Mouse (Mus musculus) midbrain, embryonic 14.5 days (tissue): ENCODE results near the gene Gjd3. TPM values are rescaled to one million over a fixed set of nuclear protein-coding genes. Genes with fewer than 3 reads are reported as not detected.

Experiments
- ATAC-seq: fragments of 200-750 bp; cut with Nextera tagmentation; 2 replicates; pipeline ENCODE4 v1.8.0; 2017; ENCODE audit warnings: moderate number of reproducible peaks, moderate library complexity; ENCODE audit not compliant: low FRiP score, low TSS enrichment
- DNase-seq: peaks from one replicate; pipeline ENCODE4 v3.0.0-alpha.2; 2015
- H3K27ac ChIP-seq: fragments of 300-500 bp; sonication (generic); replicated peaks from 2 replicates; pipeline ENCODE4 v1.5.1; 2014; ENCODE audit warnings: mild to moderate bottlenecking, low read depth, low read length, moderate library complexity
- H3K27me3 ChIP-seq: fragments of 300-500 bp; sonication (generic); 2 replicates; pipeline ENCODE4 v1.6.1; 2014; ENCODE audit warnings: low read length, control low read depth, mixed read lengths; ENCODE audit not compliant: control insufficient read depth, insufficient read depth
- H3K36me3 ChIP-seq: fragments of 300-500 bp; sonication (generic); 2 replicates; pipeline ENCODE4 v1.6.1; 2014; ENCODE audit warnings: low read length, control low read depth; ENCODE audit not compliant: control insufficient read depth, insufficient read depth
- H3K4me1 ChIP-seq: fragments of 300-500 bp; sonication (generic); 2 replicates; pipeline ENCODE4 v1.6.1; 2014; ENCODE audit warnings: mild to moderate bottlenecking, antibody characterized with exemption, low read length, control low read depth; ENCODE audit not compliant: control insufficient read depth, insufficient read depth
- H3K4me2 ChIP-seq: fragments of 300-500 bp; sonication (generic); 2 replicates; pipeline ENCODE4 v1.6.1; 2014; ENCODE audit warnings: mild to moderate bottlenecking, low read length, moderate library complexity
- H3K4me3 ChIP-seq: fragments of 300-500 bp; sonication (generic); replicated peaks from 2 replicates; pipeline ENCODE4 v1.5.1; 2014; ENCODE audit warnings: low read depth, low read length
- H3K9ac ChIP-seq: fragments of 300-500 bp; sonication (generic); replicated peaks from 2 replicates; pipeline ENCODE4 v1.6.1; 2014; ENCODE audit warnings: mild to moderate bottlenecking, low read length, moderate library complexity
- H3K9me3 ChIP-seq: fragments of 300-500 bp; sonication (generic); 2 replicates; pipeline ENCODE4 v1.6.1; 2016; ENCODE audit warnings: low read length, control low read depth, mixed read lengths; ENCODE audit not compliant: control insufficient read depth
- WGBS: fragments of 180-500 bp; shearing (Covaris S2); extraction: QIAGEN DNeasy Blood & Tissue Kit; methylation state at CpG from one replicate; pipeline ENCODE4 v1.1.7; 2014; 5-methylcytosine and 5-hydroxymethylcytosine counted together
- polyA plus RNA-seq: library from polyadenylated mRNA; unstranded; fragments of >200 nt; fragmentation: Nextera tagmentation; extraction: Ambion mirVana; gene quantifications from 2 replicates; pipeline ENCODE4 v1.2.1, GENCODE M21; 2014

The Gjd3 gene
- polyA plus RNA-seq, 1 experiment from 2014 or later: 0.70 TPM

DNA sequence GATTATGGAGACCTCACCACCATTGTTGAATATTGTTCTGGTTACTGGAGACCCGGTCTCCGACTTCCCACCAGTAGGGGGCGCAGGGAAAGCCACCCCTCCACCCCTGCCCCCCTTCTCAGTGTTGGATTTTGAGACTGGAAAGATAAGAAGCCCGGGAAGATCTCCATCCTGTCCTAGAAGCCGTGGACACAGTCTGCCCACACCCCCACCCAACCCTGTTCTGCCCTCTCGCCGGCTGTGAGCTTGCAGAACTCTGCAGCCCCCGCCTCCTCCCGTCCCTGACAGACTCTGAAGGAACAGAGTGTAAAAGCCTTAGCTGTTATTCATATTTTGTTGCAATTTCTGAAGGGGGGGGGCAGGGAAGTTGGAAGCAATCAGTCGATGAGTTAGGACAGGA lies 28.4 kb downstream of the Gjd3 start:
- DNase-seq (peak; percentile 84), ATAC-seq (peak; percentile 34; the same call in 1 of the 2 replicates)
- no peak overlapping the region for H3K4me2 ChIP-seq
- H3K27me3 ChIP-seq: no peaks in the 10 kb centered on the region
- peaks cover 32% of the 10 kb centered on the region for H3K4me1 ChIP-seq
- H3K4me3 ChIP-seq: no peak overlapping the region
- no peaks in the 10 kb centered on the region for H3K9me3 ChIP-seq
- no peak overlapping the region for H3K9ac ChIP-seq
- H3K36me3 ChIP-seq: no peaks in the 10 kb centered on the region
- peak overlapping the region; percentile 50; the same call in 1 of the 2 replicates for H3K27ac ChIP-seq
- 5% methylated on average over 10 of the region's 10 CpGs for WGBS

DNA sequence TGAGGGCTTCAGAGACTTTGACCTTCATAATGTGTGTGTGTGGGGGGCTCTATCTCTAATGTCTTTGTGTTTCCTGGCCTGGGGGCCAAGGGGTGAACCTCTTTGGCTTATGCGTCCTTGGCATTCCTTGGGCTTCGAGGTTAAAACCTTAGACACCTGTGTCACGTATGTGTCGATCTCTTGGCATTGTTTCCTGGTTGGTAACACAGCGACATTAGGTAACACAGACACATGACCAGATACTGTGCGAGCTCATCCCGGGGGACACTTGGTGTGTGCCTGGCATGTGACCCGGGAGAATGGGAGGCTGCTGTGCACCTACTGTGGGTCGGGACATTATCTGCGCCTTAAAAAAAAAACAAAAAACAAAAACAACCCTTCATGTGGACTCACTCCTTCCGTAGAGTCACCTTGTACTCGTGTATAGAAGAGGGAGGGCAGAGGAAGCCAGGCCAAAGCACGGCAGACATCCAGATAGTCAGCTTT lies 28.9 kb downstream of the Gjd3 start:
- H3K9ac ChIP-seq: no peak overlapping the region
- H3K27me3 ChIP-seq: no peaks in the 10 kb centered on the region
- H3K9me3 ChIP-seq: no peaks in the 10 kb centered on the region
- no peak overlapping the region for H3K4me2 ChIP-seq
- 35% methylated on average over 13 of the region's 13 CpGs for WGBS
- DNase-seq (no peak), ATAC-seq (no peak)
- no peaks in the 10 kb centered on the region for H3K36me3 ChIP-seq
- H3K4me1 ChIP-seq: peaks cover 28% of the 10 kb centered on the region
- H3K27ac ChIP-seq: peak overlapping the region; percentile 50; the same call in 1 of the 2 replicates
- H3K4me3 ChIP-seq: no peak overlapping the region

DNA sequence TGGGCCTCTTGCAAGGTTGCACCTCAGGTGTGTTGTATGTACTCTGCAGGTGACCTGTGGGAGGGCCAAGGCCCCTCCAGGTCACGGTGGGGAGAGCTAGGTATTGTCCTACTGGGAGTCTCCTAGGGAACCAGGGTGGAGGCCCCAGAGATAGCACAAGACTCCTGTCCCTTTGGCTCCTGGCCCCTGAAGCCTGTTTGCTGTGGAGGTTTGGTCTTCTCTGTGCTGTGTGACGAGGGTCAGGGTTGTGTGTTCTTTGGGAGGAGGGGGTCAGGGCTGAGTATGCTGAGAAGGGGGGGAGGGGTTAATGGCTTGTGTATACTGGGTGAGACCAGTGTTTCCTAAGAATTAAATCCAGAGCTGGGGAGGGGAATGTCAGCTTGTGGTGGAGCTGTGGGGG lies 29.5 kb downstream of the Gjd3 start:
- H3K4me3 ChIP-seq: no peak overlapping the region
- WGBS: 14% methylated on average over 2 of the region's 2 CpGs
- DNase-seq (no peak), ATAC-seq (no peak)
- H3K9me3 ChIP-seq: no peaks in the 10 kb centered on the region
- no peak overlapping the region for H3K27ac ChIP-seq
- peaks cover 28% of the 10 kb centered on the region for H3K4me1 ChIP-seq
- no peaks in the 10 kb centered on the region for H3K27me3 ChIP-seq
- H3K9ac ChIP-seq: no peak overlapping the region
- H3K36me3 ChIP-seq: no peaks in the 10 kb centered on the region
- no peak overlapping the region for H3K4me2 ChIP-seq

DNA sequence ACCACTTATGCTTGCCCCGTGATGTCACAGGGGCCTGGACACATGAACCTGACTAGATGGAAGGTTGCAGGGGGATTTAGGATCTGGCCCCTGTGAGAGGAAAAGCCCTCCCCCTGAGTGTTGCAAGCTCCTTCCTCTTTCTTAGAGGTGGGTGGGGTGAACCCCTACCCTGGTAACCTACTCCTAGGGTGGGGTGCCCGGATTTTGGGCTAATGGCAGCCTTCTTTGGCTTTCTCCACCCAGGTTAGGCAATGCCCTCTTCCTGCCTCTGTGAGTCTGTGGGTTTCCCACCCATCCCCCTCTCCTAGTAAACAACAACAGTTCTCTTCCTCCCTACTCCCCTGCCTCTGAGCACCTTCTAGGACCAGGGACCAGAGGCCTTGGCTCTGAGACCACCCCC lies 30.1 kb downstream of the Gjd3 start:
- no peaks in the 10 kb centered on the region for H3K27me3 ChIP-seq
- H3K36me3 ChIP-seq: no peaks in the 10 kb centered on the region
- ATAC-seq (no peak), DNase-seq (no peak)
- H3K9me3 ChIP-seq: no peaks in the 10 kb centered on the region
- no peak overlapping the region for H3K27ac ChIP-seq
- H3K4me3 ChIP-seq: no peak overlapping the region
- peaks cover 28% of the 10 kb centered on the region for H3K4me1 ChIP-seq
- no peak overlapping the region for H3K4me2 ChIP-seq
- no peak overlapping the region for H3K9ac ChIP-seq
- 67% methylated on average over 2 of the region's 2 CpGs for WGBS

DNA sequence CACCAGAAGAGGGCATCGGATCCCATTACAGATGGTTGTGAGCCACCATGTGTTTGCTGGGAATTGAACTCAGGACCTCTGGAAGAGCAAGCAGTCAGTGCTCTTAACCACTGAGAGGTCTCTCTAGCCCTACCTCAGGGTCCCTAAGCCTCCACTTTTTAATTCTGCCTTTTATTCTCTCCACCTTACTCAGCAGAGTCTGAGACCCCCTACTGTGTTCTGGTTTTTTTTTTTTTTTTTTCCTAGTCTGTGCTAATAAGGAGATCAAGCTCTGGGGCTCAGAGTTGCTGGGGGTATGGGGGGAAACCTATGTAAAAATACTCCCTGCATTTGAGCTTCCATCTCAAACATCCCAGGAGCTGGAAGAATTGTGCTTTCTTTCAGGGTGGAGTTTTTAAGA lies 30.7 kb downstream of the Gjd3 start:
- no peak for DNase-seq
- no peak for ATAC-seq
- no peaks in the 10 kb centered on the region for H3K9me3 ChIP-seq
- H3K36me3 ChIP-seq: no peaks in the 10 kb centered on the region
- H3K4me2 ChIP-seq: no peak overlapping the region
- no peak overlapping the region for H3K9ac ChIP-seq
- 93% methylated on average over 1 of the region's 1 CpGs for WGBS
- H3K27me3 ChIP-seq: no peaks in the 10 kb centered on the region
- H3K4me3 ChIP-seq: no peak overlapping the region
- H3K4me1 ChIP-seq: peaks cover 28% of the 10 kb centered on the region
- no peak overlapping the region for H3K27ac ChIP-seq

DNA sequence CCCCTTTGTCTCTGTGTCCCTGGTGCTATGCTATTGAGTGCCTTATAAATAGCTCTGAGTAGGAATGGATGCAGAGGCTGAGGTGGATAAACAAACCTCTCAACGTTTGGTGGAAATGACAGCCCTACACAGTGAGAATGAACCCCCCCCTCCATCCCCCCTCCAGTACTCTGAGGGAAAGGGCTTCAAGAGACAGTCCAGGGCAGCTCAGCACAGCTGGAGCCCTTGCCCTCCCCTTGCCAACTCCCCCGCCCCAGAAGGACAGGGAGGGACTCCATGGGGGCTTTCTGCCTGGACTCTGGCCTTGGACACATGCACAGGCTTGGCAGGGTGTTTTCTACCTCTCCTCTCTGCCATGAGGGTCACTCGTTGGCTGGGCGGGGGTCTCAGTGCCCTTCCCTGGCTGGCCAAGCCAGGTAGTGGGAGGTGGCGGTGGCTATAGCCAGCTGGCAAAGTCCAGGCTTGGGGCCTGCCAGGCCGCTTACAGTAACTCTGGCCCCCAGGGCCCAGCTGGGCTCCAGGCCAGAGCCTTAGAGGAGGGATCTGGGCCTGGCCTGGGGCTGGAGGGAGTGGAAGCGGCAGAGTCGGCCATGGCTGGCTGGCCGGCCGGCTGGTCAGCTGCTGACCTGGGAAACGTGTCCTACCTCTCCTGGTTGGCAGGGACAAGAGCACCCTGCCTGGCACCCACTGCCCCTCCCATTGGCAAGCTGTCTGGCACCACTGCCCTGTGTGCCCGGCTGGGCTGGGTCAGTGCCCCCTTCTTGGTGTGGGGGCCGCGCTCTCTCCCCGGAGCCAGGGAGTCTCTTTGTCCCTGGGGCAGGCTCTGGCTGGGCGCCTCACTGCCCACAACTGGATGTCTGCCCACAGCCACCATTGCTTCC lies 31.6 kb downstream of the Gjd3 start:
- Histone ChIP-seq H3K4me2 (no peak overlapping the region), H3K9me3 (no peaks in the 10 kb centered on the region), H3K4me3 (no peak overlapping the region), H3K27ac (peak overlapping the region; percentile 49; the same call in 1 of the 2 replicates), H3K4me1 (peaks cover 28% of the 10 kb centered on the region), H3K9ac (no peak overlapping the region), H3K36me3 (no peaks in the 10 kb centered on the region), H3K27me3 (no peaks in the 10 kb centered on the region)
- ATAC-seq: peak; percentile 62; the same call in 1 of the 2 replicates
- DNase-seq: peak; percentile 68
- WGBS: 61% methylated on average over 16 of the region's 16 CpGs

DNA sequence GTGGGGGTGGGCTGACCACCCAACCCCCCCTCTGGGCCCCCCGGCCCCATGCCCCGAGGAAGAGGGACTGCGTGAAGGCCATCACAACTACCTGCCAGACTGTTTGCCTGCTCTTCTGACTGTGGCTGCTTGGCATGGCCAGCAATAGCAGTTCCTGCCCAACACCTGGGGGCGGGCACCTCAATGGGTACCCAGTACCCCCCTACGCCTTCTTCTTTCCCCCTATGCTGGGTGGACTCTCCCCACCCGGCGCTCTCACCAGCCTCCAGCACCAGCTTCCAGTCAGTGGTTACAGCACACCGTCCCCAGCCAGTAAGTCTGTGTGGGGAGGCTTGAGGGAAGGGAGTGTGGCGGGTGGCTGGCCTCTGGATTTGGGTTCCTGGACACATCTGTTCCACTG lies 32.3 kb downstream of the Gjd3 start:
- DNase-seq (no peak), ATAC-seq (no peak)
- Histone ChIP-seq H3K4me1 (peaks cover 24% of the 10 kb centered on the region), H3K9me3 (no peaks in the 10 kb centered on the region), H3K27ac (no peak overlapping the region), H3K27me3 (no peaks in the 10 kb centered on the region), H3K4me2 (no peak overlapping the region), H3K36me3 (no peaks in the 10 kb centered on the region), H3K4me3 (no peak overlapping the region), H3K9ac (no peak overlapping the region)
- 88% methylated on average over 9 of the region's 9 CpGs for WGBS

DNA sequence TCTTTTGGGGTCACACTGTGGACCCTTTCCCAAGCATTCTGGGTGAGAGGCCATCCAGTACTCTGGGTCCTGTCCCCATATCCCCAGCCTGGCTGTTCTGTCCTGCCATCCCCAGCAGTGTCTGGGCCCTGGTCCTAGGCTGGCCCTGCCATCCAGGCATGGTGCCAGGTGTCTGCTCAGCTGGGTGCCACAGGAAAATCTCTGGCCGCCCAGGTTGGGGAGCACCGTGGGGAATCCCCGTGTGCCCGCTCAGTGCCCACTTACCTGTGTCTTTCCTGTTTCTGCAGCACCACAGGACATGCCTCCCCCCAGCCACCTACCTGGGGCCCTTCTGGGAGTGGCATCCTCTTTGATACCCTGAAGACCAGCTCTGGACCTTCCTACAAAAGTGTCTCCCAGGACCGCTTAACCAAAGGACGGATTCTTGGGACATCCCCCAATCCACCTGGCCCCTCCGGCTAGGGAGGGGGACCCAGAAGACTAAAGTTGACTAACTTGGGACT lies 32.8 kb downstream of the Gjd3 start:
- WGBS: 80% methylated on average over 7 of the region's 7 CpGs
- no peak overlapping the region for H3K4me2 ChIP-seq
- H3K9me3 ChIP-seq: no peaks in the 10 kb centered on the region
- no peak overlapping the region for H3K4me3 ChIP-seq
- no peak overlapping the region for H3K9ac ChIP-seq
- peaks cover 20% of the 10 kb centered on the region for H3K4me1 ChIP-seq
- H3K27me3 ChIP-seq: no peaks in the 10 kb centered on the region
- DNase-seq (no peak), ATAC-seq (no peak)
- H3K27ac ChIP-seq: no peak overlapping the region
- H3K36me3 ChIP-seq: no peaks in the 10 kb centered on the region
